ENCODE assay signal across 21 mouse cellular contexts in genomic region chr15:27731818-27732217, GRCm38 (mm10). TPM values are rescaled to one million over a fixed set of nuclear protein-coding genes. Genes with fewer than 3 reads are reported as not detected.
DNase-seq lines count a peak whose midpoint lies in the region; TF ChIP-seq lines count a peak whose summit lies in the region.
"Had no signal": no experiment of that assay in that cellular context is flagged by ENCODE, and none has a peak within 500 bp of the region (broad histone marks: within the 10 kb centered on the region; RNA-seq: fewer than 3 reads in every experiment).

No protein-coding gene starts in this region.

- peak; percentile 67 for DNase-seq in heart, adult 11 months
- no peak for DNase-seq in heart, postnatal 36 days
- no peak for DNase-seq in layer of hippocampus, adult 2 months (ENCODE audit: low spot score in 2 of 2)
- no peak for DNase-seq in layer of hippocampus, postnatal 36 days
- DNase-seq in brain, adult 2 months (ENCODE audit: low read depth, low spot score), result peak; percentile 41
- DNase-seq in gastrocnemius, postnatal 25 days, result no peak
- DNase-seq: adrenal gland, adult 8-10 months; adrenal gland, postnatal 25 days; cerebellum, adult 11-12 months; cerebellum, adult 9-10 months; forebrain, postnatal 0 days; gastrocnemius, adult 2 months; gastrocnemius, postnatal 14 days; heart, adult 2 months; heart, postnatal 14 days had no signal

- peak; percentile 30 for TF ChIP-seq CTCF in layer of hippocampus, adult 2 months (conservative IDR thresholded peaks at IDR 0.05)

- peak overlapping the region; percentile 1; the same call in 1 of the 2 replicates for H3K27ac ChIP-seq in layer of hippocampus, adult 2 months
- H3K27ac ChIP-seq: embryonic facial prominence, embryonic 12.5 days; embryonic facial prominence, embryonic 15.5 days; gastrocnemius, adult 2 months; heart, adult 2 months; heart, embryonic 10.5 days; heart, embryonic 13.5 days; hindbrain, embryonic 12.5 days; hindbrain, embryonic 15.5 days had no signal

- intact Hi-C loops in heart, postnatal 36 days (cut with DNase I), result no loop called here

- no peak overlapping the region for H3K4me3 ChIP-seq in layer of hippocampus, adult 2 months
- H3K4me3 ChIP-seq: embryonic facial prominence, embryonic 12.5 days; embryonic facial prominence, embryonic 15.5 days; gastrocnemius, adult 2 months; heart, adult 2 months; heart, embryonic 10.5 days; heart, embryonic 13.5 days; hindbrain, embryonic 12.5 days; hindbrain, embryonic 15.5 days had no signal

RNA-seq across cellular contexts. Expression of gene Otulinl, which starts 50.4 kb away (rescaled TPM):
- total RNA-seq in heart, postnatal 36 days (2021), result 1 to 10 TPM; 2.3 to 4.1 TPM
- 10 to 100 TPM; 27.6 to 31.8 TPM for total RNA-seq in layer of hippocampus, adult 2 months (2021)
- 10 to 100 TPM; 30.0 to 33.1 TPM for total RNA-seq in layer of hippocampus, postnatal 36 days (2021)
- total RNA-seq in gastrocnemius, postnatal 25 days (2021), result 1 to 10 TPM in 1 of 2 experiments, under 1 TPM in 1; 0.35 to 1.3 TPM

Comparison
In these comparisons a context has a peak if more than half of its experiments do, and no peak if none do; other contexts are left out.
1. DNase-seq: peak in heart, adult 11 months (single experiment) and brain, adult 2 months (single experiment); none in heart, postnatal 36 days (0 of 2), layer of hippocampus, adult 2 months (0 of 2), layer of hippocampus, postnatal 36 days (0 of 2) and gastrocnemius, postnatal 25 days (single experiment).
2. RNA of gene Otulinl, which starts 50.4 kb away (total RNA-seq): 30.0 to 33.1 TPM in layer of hippocampus, postnatal 36 days and 27.6 to 31.8 TPM in layer of hippocampus, adult 2 months; 2.3 to 4.1 TPM in heart, postnatal 36 days and 0.35 to 1.3 TPM in gastrocnemius, postnatal 25 days; every median in the first group is over 4 times any median in the second.